Mouse (Mus musculus): ENCODE measurements around the gene Casz1.
A peak's percentile ranks its signal among the peaks of the same experiment; 100 is the strongest.

Gene Casz1

GRCm38 (mm10) chr4:148803636-148804035 is 593 bp upstream of the Casz1 start:
- DNase-seq: no peak

GRCm38 (mm10) chr4:148804780-148805160 is 541 bp downstream of the Casz1 start:
- DNase-seq: no peak

GRCm38 (mm10) chr4:148805161-148805810 is 1.1 kb downstream of the Casz1 start:
- DNase-seq: no peak

- no peak for DNase-seq
Measured at GRCm38 (mm10) chr4:148805811-148806747, 1.9 kb downstream of the Casz1 start.

- no peak for DNase-seq
Measured at GRCm38 (mm10) chr4:148806836-148807235, 2.6 kb downstream of the Casz1 start.

- no peak for DNase-seq
Measured at GRCm38 (mm10) chr4:148807397-148807796, 3.2 kb downstream of the Casz1 start.

- no peak for DNase-seq
Measured at GRCm38 (mm10) chr4:148808839-148809238, 4.6 kb downstream of the Casz1 start.

- DNase-seq: no peak
Measured at GRCm38 (mm10) chr4:148810706-148811105, 6.5 kb downstream of the Casz1 start.

GRCm38 (mm10) chr4:148811940-148812339 is 7.7 kb downstream of the Casz1 start:
- peak; percentile 21 for DNase-seq

- DNase-seq: no peak
Measured at GRCm38 (mm10) chr4:148813247-148813646, 9.0 kb downstream of the Casz1 start.

- DNase-seq: no peak
Measured at GRCm38 (mm10) chr4:148816556-148816955, 12.3 kb downstream of the Casz1 start.

GRCm38 (mm10) chr4:148818161-148818560 is 13.9 kb downstream of the Casz1 start:
- no peak for DNase-seq

- no peak for DNase-seq
Measured at GRCm38 (mm10) chr4:148820171-148820570, 15.9 kb downstream of the Casz1 start.

GRCm38 (mm10) chr4:148823281-148823680 is 19.1 kb downstream of the Casz1 start:
- DNase-seq: no peak

- DNase-seq: no peak
Measured at GRCm38 (mm10) chr4:148830350-148830749, 26.1 kb downstream of the Casz1 start.

GRCm38 (mm10) chr4:148833245-148833990 is 29.2 kb downstream of the Casz1 start:
- no peak for DNase-seq

GRCm38 (mm10) chr4:148836391-148836790 is 32.2 kb downstream of the Casz1 start:
- no peak for DNase-seq

- DNase-seq: no peak
Measured at GRCm38 (mm10) chr4:148837046-148837445, 32.8 kb downstream of the Casz1 start.

GRCm38 (mm10) chr4:148837644-148838043 is 33.4 kb downstream of the Casz1 start:
- DNase-seq: no peak

- DNase-seq: no peak
Measured at GRCm38 (mm10) chr4:148842302-148842701, 38.1 kb downstream of the Casz1 start.

GRCm38 (mm10) chr4:148844921-148845320 is 40.7 kb downstream of the Casz1 start:
- DNase-seq: no peak

GRCm38 (mm10) chr4:148846203-148846602 is 42.0 kb downstream of the Casz1 start:
- no peak for DNase-seq

GRCm38 (mm10) chr4:148846724-148847123 is 42.5 kb downstream of the Casz1 start:
- DNase-seq: no peak
